Mouse (Mus musculus) cerebellum, postnatal 14 days (tissue): ENCODE measurements at regions not wholly inside any gene's neighbourhood (a gene's known extent, or its start where the extent isn't known, plus 50 kb on each side); places are given as distances from the start of the nearest gene placed in this dataset.

Source experiments
- DNase-seq, 2 experiments: peaks; one replicate each; pipeline ENCODE4 v3.0.0; 2021; ENCODE audit warnings: mixed read lengths in 2 of 2

- DNase-seq: no peak
These were observed 76.1 kb upstream of the Dynlt3 start for GRCm38 (mm10) chrX:9738904-9739303.

GRCm38 (mm10) chrX:9742518-9742917 is 79.7 kb upstream of the Dynlt3 start:
- DNase-seq: no peak

GRCm38 (mm10) chrX:9747305-9747938 is 84.6 kb upstream of the Dynlt3 start:
- peak; percentile 19 to 43 for DNase-seq

GRCm38 (mm10) chrX:9752954-9753572 is 90.3 kb upstream of the Dynlt3 start:
- peak in 1 of 2 experiments; percentile 3 for DNase-seq

- no peak for DNase-seq
These were observed 77.2 kb upstream of the Hypm start for GRCm38 (mm10) chrX:9769540-9769939.

- no peak for DNase-seq
These were observed 69.2 kb upstream of the Hypm start for GRCm38 (mm10) chrX:9777498-9777897.

- no peak for DNase-seq
These were observed 57.2 kb upstream of the Hypm start for GRCm38 (mm10) chrX:9789542-9789941.
